Mouse (Mus musculus) layer of hippocampus, adult 8-10 months (tissue): ENCODE results near the gene Cenpj. TPM values are rescaled to one million over a fixed set of nuclear protein-coding genes. Genes with fewer than 3 reads are reported as not detected.

Source experiments
- DNase-seq, 2 experiments: peaks; one replicate each; pipeline ENCODE4 v3.0.0; 2022; ENCODE audit warnings: low spot score in 2 of 2
- total RNA-seq, 4 experiments: library from RNA; stranded (reverse); gene quantifications; 2 replicates each; pipeline ENCODE4 v1.2.4; 2022

The Cenpj gene
- total RNA-seq, 4 experiments from 2014 or later = 1.8 to 5.4 (median 3.3) TPM

DNA sequence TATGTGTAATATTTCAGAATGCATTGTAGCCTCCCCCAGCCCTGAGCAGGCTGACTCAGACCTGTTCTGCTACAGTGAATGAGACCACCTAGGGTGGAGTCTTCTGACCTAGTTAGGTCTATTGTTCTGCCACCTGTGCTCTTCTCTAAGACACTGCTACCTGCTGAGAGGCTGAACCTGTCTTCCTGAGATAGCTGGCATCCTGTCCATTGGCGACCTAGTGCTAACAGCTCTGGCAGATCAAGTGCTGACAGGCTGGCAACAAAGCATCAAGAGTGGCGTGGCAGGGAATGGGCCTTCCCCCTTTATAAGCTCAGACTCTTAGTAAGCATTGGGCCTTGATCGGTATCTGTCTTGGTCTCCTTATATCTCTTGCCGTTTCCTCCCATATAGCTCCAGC, 24.3 kb downstream of the Cenpj start:
- no peak for DNase-seq

DNA sequence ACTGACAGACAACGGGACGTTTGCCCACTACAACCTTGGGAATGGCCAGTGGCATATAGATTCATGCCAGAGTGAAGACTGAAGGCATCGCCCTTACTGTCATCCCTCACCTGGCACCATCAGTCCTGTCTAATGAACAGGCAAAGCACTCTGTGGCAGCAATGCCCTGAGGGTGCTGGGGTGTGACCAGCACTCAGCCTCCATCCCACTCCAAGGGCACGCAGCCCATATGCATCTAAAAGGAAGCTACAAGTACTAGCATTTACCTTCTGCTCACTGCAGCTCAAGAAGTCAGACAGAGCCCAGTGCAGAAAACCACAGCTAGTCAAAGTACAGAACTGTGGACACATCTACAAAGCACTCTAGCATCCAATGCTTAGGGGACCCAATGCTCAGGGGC, 29.7 kb downstream of the Cenpj start:
- no peak for DNase-seq

DNA sequence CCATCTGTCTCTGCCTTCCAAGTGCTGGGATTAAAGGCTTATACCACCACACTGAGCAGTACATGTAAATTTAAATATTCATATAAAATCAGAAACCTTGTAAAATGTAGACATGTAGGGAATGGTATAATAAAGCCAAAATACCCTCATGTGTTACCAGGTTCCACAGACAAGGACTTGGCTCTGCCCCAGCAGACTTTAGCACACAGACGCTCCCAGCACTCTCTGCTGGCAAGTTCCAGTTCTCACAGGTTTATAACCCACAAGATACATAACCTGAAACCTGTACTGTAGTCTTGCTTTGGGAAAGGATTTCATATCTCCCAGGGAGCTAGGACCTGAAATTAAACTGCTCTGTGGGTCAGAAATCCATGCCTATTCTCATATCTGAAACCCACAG, 30.3 kb downstream of the Cenpj start:
- no peak for DNase-seq

DNA sequence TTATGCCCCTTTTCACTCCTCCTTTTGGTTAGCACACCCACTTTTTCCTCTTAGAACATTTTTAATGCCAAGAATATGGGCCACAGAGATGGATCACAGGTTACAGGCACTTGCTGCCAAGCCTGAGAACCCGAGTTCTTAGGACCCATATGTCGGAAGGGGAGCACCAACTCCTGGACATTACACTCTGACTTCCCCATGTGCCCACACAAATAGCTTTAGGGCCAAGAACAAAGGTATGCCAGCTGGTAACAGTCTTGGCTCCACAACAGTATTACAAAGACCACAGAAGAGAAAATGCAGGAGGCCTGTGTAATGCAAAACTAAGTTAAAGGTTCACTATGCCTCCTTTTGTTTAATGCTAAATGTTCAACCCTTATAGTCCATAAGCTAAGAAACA, 44.4 kb downstream of the Cenpj start:
- DNase-seq = no peak

DNA sequence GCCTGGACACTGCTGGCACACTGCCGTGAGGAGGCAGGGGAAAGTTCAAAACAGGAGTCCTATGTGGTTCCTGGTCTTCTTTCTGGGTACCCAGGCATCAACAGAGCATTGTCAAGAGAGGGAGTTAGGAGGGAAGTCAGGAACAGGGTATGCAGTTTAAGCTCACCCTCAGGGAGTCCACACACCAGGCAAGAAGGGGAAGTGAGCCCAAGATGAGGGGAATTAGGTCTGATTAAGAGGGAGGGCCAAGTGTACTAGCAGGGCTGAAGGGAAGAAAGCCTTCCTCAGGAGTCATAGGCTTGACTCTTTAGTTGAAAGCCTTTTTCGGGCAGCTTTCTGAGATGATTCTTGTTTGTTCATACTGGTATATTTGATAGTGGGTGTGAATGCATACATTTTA, 60.5 kb downstream of the Cenpj start:
- no peak for DNase-seq

DNA sequence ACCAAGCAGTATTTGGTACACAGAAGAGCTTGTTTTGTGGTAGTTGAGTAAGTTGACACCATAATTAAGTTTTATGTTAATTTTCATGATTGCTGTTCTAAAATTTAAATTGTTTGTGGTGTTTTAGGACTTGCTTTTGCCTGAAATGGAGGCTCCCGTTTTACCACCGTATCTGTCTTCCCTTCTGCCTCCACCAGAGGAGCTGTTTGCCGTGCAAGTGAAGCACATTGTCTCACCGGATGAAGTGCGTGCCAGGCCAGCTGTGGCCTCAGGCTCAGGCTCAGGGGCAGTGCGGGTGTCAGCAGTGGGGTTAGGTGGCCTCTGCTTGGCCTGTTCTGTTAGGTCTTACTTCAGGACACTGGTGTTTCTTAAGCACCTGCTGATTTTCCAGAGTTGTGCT, 63.1 kb downstream of the Cenpj start:
- DNase-seq = no peak

DNA sequence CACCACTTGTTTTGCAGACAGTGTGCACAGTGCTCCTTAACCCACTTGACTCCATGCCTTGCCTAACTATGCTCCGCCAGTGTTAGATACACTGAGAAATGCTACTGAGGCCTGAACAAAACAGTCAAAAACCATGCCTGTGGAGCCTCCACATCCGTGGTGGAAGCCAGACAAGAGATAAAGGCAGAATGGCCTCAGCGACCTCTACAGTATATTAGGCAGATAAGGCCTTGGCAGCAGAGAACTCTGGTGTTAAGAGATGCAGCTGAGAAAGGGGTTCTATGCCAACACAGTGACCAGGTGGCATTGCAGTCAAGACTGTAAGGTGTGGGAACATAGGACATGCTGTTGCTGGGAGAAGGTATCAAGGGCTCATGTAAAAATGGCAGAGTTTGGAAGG, 68.5 kb downstream of the Cenpj start:
- DNase-seq = no peak

DNA sequence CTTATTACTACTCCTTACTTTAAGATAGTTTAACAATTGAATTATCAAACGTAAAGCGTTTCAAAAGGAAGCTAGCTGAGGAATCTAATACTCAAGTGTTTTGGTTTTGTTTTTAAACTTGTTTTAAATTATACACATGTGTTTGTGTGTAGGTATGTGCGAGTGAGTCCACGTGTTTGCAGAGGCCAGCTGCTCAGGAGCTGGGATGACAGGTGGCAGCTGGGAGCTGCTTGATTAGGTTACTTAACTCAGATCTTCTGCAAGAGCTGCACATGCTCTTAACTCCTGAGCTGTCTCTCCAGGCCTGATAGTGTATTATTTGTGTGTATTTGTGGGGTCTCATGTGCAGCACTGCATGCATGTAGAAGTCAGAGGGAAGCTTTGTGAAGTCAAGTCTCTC, 72.8 kb downstream of the Cenpj start:
- no peak for DNase-seq

DNA sequence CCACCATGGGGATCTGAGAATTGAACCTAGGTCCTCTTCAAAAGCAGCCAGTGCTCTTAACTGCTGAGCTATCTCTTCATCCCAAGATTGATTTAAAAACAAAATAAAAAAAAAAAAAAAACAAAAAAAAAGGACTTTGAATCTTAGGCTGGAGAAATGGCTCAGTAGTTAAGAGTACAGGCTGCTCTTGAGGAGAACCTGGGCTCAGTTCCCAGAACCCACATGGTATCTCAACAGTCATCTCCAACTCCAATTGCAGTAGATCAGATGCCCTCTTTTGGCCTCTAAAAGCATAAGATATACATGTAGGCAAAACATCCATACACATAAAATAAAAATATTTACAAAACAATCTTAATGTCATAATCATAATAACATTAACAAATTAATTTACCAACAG, 85.4 kb downstream of the Cenpj start:
- no peak for DNase-seq

Other genes starting within 250 kb of the Cenpj start
- gene Atp12a, start 210.4 kb downstream of the Cenpj start, total RNA-seq = not detected
- gene Rnf17, start 172.8 kb downstream of the Cenpj start, total RNA-seq = 1 to 10 TPM in 1 of 4 experiments, under 1 TPM in 3; 0.68 to 2.0 (median 0.84) TPM
- gene Parp4, start 194 bp upstream of the Cenpj start, total RNA-seq = 10 to 100 TPM in 1 of 4 experiments, 1 to 10 TPM in 3; 5.7 to 10.6 (median 7.4) TPM
- 10 to 100 TPM; 46.5 to 73.2 (median 62.1) TPM for gene Mphosph8, start 92.8 kb upstream of the Cenpj start, total RNA-seq
- gene Pspc1, start 202.9 kb upstream of the Cenpj start, total RNA-seq = 10 to 100 TPM; 60.4 to 75.7 (median 69.1) TPM
- gene Zmym5, start 236.3 kb upstream of the Cenpj start, total RNA-seq = 10 to 100 TPM; 27.9 to 37.3 (median 34.4) TPM